Mouse (Mus musculus) liver, postnatal 0 days (tissue): ENCODE data around the gene Ppara. TPM values are rescaled to one million over a fixed set of nuclear protein-coding genes. Genes with fewer than 3 reads are reported as not detected.

Source experiments
- ATAC-seq: fragments of 200-750 bp; cut with Nextera tagmentation; 2 replicates; pipeline ENCODE4 v1.8.0; 2017; ENCODE audit warnings: mild to moderate bottlenecking, moderate library complexity
- DNase-seq: peaks from one replicate; pipeline ENCODE4 v3.0.0-alpha.2; 2016
- H3K27ac ChIP-seq: fragments of 300-500 bp; sonication (generic); 2 replicates; pipeline ENCODE4 v1.5.1; 2014; ENCODE audit warnings: antibody characterized with exemption, moderate library complexity, mild to moderate bottlenecking, low read depth
- H3K27me3 ChIP-seq: fragments of 300-500 bp; sonication (generic); 2 replicates; pipeline ENCODE4 v1.6.1; 2014; ENCODE audit warnings: low read length, control low read depth, mixed read lengths; ENCODE audit not compliant: insufficient read depth
- H3K36me3 ChIP-seq: fragments of 300-500 bp; sonication (generic); replicated peaks from 2 replicates; pipeline ENCODE4 v1.6.1; 2014; ENCODE audit warnings: mild to moderate bottlenecking, control low read depth, low read length, moderate library complexity, mixed read lengths; ENCODE audit not compliant: insufficient read depth
- H3K4me1 ChIP-seq: fragments of 300-500 bp; sonication (generic); 2 replicates; pipeline ENCODE4 v1.6.1; 2014; ENCODE audit warnings: antibody characterized with exemption, mild to moderate bottlenecking, control low read depth; ENCODE audit not compliant: insufficient read depth
- H3K4me2 ChIP-seq: fragments of 300-500 bp; sonication (generic); 2 replicates; pipeline ENCODE4 v1.6.1; 2014; ENCODE audit warnings: low read depth, mild to moderate bottlenecking, low read length, moderate library complexity, mixed read lengths
- H3K4me3 ChIP-seq: fragments of 300-500 bp; sonication (generic); 2 replicates; pipeline ENCODE4 v1.5.1; 2014; ENCODE audit warnings: low read depth, low read length
- H3K9ac ChIP-seq: fragments of 300-500 bp; sonication (generic); replicated peaks from 2 replicates; pipeline ENCODE4 v1.6.1; 2014; ENCODE audit warnings: mild to moderate bottlenecking, moderate library complexity
- H3K9me3 ChIP-seq: fragments of 300-500 bp; sonication (generic); 2 replicates; pipeline ENCODE4 v1.6.1; 2016; ENCODE audit warnings: mild to moderate bottlenecking, control low read depth, low read length, mixed read lengths
- CTCF ChIP-seq: sonication (generic); IDR thresholded peaks from 2 replicates; pipeline ENCODE4 v1.5.1; 2016; ENCODE audit warnings: antibody characterized with exemption, low read depth
- EP300 ChIP-seq: IDR thresholded peaks from 2 replicates; pipeline ENCODE4 v1.6.1; 2016; ENCODE audit warnings: antibody characterized with exemption, low read depth, mild to moderate bottlenecking
- WGBS: fragments of 180-500 bp; shearing (Covaris S2); extraction: QIAGEN DNeasy Blood & Tissue Kit; methylation state at CpG from one replicate; pipeline ENCODE4 v1.1.7; 2014; ENCODE audit not compliant: insufficient replicate concordance; 5-methylcytosine and 5-hydroxymethylcytosine counted together
- polyA plus RNA-seq: library from polyadenylated mRNA; unstranded; fragments of >200 nt; fragmentation: Nextera tagmentation; extraction: Ambion mirVana; gene quantifications from 2 replicates; pipeline ENCODE4 v1.2.1, GENCODE M21; 2015

The Ppara gene
- polyA plus RNA-seq, 1 experiment from 2014 or later = 185 TPM

- no peaks in the 10 kb centered on the region for H3K36me3 ChIP-seq
- no peaks in the 10 kb centered on the region for H3K9me3 ChIP-seq
- peaks cover 17% of the 10 kb centered on the region for H3K4me1 ChIP-seq
- 0% methylated on average over 23 of the region's 25 CpGs for WGBS
- peak overlapping the region; percentile 95 for H3K27ac ChIP-seq
- TF ChIP-seq CTCF (no peak), EP300 (no peak)
- H3K9ac ChIP-seq = peak overlapping the region; percentile 75
- H3K27me3 ChIP-seq = peaks cover 26% of the 10 kb centered on the region
- peak overlapping the region; percentile 78 for H3K4me2 ChIP-seq
- H3K4me3 ChIP-seq = peak overlapping the region; percentile 57
- ATAC-seq (peak; percentile 42), DNase-seq (no peak)
Measured at GRCm38 (mm10) chr15:85735836-85736190, 1.0 kb downstream of the Ppara start.

DNA sequence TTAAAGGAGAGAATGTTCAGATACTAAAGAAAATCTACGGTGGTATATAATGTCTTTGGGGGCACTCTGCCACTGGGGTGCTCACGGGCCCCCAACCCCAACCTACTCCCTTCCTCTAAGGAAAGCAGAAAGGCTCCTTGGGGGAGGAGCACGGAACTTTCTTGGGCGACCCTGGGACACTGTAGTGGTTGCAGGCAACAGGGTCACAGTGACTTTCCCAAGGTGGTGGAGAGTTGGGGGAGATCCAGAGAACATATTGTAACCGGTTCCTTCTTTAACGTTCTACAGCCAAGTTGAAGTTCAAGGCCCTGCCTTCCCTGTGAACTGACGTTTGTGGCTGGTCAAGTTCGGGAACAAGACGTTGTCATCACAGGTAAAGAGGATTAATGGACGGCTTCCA lies 1.7 kb downstream of the Ppara start:
- Histone ChIP-seq H3K4me1 (peaks cover 18% of the 10 kb centered on the region), H3K4me2 (peak overlapping the region; percentile 78), H3K9me3 (no peaks in the 10 kb centered on the region), H3K27ac (peak overlapping the region; percentile 95), H3K27me3 (peaks cover 26% of the 10 kb centered on the region), H3K36me3 (no peaks in the 10 kb centered on the region), H3K4me3 (peak overlapping the region; percentile 57), H3K9ac (peak overlapping the region; percentile 75)
- WGBS = 42% methylated on average over 10 of the region's 10 CpGs
- ATAC-seq (no peak), DNase-seq (no peak)
- TF ChIP-seq CTCF = no peak
- TF ChIP-seq EP300 = no peak

DNA sequence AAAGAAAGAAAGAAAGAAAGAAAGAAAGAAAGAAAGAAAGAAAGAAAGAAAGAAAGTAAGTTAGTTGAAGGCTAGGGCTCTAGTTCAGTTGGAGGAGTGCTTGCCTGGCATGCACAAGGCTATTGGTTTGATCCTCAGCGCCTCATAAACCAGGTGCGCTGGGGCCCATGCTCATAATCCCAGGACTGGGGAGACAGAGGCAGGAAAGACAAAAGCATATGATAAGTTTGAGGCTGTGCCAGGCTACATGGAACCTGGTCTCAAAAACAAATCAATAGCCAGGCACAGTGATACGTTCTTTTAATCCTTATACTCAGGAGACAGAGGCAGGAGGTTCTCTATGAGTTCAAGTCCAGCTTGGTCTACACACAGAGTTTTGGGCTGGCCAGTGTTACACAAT lies 3.6 kb downstream of the Ppara start:
- 62% methylated on average over 3 of the region's 3 CpGs for WGBS
- Histone ChIP-seq H3K27ac (peak overlapping the region; percentile 71), H3K36me3 (no peaks in the 10 kb centered on the region), H3K4me3 (peak overlapping the region; percentile 30), H3K4me2 (peak overlapping the region; percentile 62), H3K9ac (0 out of 2 replicates have a peak overlapping the region, but pooled peaks have one; percentile 44), H3K27me3 (peaks cover 26% of the 10 kb centered on the region), H3K4me1 (peaks cover 10% of the 10 kb centered on the region), H3K9me3 (no peaks in the 10 kb centered on the region)
- ATAC-seq (no peak), DNase-seq (no peak)
- TF ChIP-seq CTCF (no peak), EP300 (no peak)

- H3K27me3 ChIP-seq = peaks cover 26% of the 10 kb centered on the region
- ATAC-seq = no peak
- peak overlapping the region; percentile 30 for H3K4me3 ChIP-seq
- no peak for TF ChIP-seq EP300
- no peak for TF ChIP-seq CTCF
- 59% methylated on average over 5 of the region's 5 CpGs for WGBS
- H3K9me3 ChIP-seq = no peaks in the 10 kb centered on the region
- H3K4me2 ChIP-seq = peak overlapping the region; percentile 62
- H3K36me3 ChIP-seq = no peaks in the 10 kb centered on the region
- peak overlapping the region; percentile 71 for H3K27ac ChIP-seq
- H3K9ac ChIP-seq = peak overlapping the region; percentile 54
- H3K4me1 ChIP-seq = peaks cover 11% of the 10 kb centered on the region
- no peak for DNase-seq
Measured at GRCm38 (mm10) chr15:85738939-85739338, 4.2 kb downstream of the Ppara start.

DNA sequence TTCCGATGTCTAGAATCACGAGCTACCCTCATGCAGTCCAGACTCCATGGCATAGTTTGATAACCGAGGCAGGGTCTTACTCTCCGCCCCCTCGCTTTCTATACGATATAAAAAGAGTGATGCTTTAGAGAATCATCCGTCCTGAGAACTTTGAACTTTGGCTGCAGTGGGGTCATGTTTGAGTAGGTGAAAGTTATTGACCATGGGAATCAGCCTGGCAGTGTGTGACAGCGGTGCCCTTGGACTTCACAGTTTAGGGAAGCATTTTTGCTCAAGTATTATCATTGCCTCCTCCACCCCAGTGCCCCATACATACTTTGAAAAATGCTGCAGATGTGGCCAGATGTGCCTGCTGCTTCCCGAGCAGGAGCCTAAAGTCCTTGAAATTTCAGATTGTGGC lies 7.8 kb downstream of the Ppara start:
- Histone ChIP-seq H3K27me3 (no peaks in the 10 kb centered on the region), H3K4me3 (no peak overlapping the region), H3K4me1 (peaks cover 10% of the 10 kb centered on the region), H3K9ac (no peak overlapping the region; the same call in 1 of the 2 replicates), H3K36me3 (no peaks in the 10 kb centered on the region), H3K4me2 (0 out of 2 replicates have a peak overlapping the region, but pooled peaks have one; percentile 20), H3K27ac (peak overlapping the region; percentile 75), H3K9me3 (no peaks in the 10 kb centered on the region)
- DNase-seq (no peak), ATAC-seq (peak; percentile 74)
- TF ChIP-seq CTCF (no peak), EP300 (peak; percentile 61; the same call in 1 of the 2 replicates)
- 62% methylated on average over 9 of the region's 9 CpGs for WGBS

- TF ChIP-seq CTCF (no peak), EP300 (no peak)
- Histone ChIP-seq H3K9ac (no peak overlapping the region), H3K4me2 (peak overlapping the region; percentile 19; the same call in 1 of the 2 replicates), H3K4me1 (peaks cover 10% of the 10 kb centered on the region), H3K36me3 (no peaks in the 10 kb centered on the region), H3K9me3 (no peaks in the 10 kb centered on the region), H3K4me3 (no peak overlapping the region), H3K27ac (peak overlapping the region; percentile 75), H3K27me3 (no peaks in the 10 kb centered on the region)
- WGBS = 41% methylated on average over 3 of the region's 3 CpGs
- no peak for DNase-seq
- no peak for ATAC-seq
Measured at GRCm38 (mm10) chr15:85743946-85744345, 9.2 kb downstream of the Ppara start.
